18 mouse cellular contexts compared by ENCODE assay signal in the genomic region with DNA sequence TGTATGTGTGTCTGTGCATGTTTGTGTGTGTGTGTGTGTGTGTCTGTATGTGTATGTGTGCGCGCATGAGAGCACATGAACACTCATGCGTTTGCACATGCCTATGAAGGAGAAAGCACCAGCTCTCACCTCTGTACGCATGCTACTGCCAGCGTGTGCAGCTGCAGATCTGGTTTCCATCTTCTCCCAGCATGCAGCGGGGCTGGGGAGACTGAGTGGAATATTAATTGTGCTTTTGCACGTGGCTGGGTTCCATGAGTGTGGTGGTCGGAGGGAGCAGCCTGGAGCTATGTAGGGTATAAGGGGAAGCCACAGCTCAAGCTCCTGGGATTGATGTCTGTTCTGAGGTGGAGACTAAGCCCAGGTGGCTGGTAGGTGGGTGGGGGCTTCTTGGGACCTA. TPM values are rescaled to one million over a fixed set of nuclear protein-coding genes. Genes with fewer than 3 reads are reported as not detected.
DNase-seq lines count a peak whose midpoint lies in the region; ATAC-seq and TF ChIP-seq lines count a peak whose summit lies in the region.
"Had no signal": no experiment of that assay in that cellular context is flagged by ENCODE, and none has a peak within 500 bp of the region (broad histone marks: within the 10 kb centered on the region; RNA-seq: fewer than 3 reads in every experiment).

No protein-coding gene starts in this region.

- H3K4me1 ChIP-seq in midbrain, embryonic 13.5 days (replicated peaks), result peaks cover 5% of the 10 kb centered on the region; the same call in 1 of the 2 replicates
- H3K4me1 ChIP-seq in midbrain, embryonic 11.5 days (ENCODE audit: control insufficient read depth, insufficient read depth, low read length), result no peaks in the 10 kb centered on the region
- H3K4me1 ChIP-seq in forebrain, embryonic 15.5 days, result 0 out of 2 replicates have a peak, but pooled peaks cover 3% of the 10 kb centered on the region
- H3K4me1 ChIP-seq in hindbrain, embryonic 10.5 days (replicated peaks), result 0 out of 2 replicates have a peak, but pooled peaks cover 6% of the 10 kb centered on the region
- H3K4me1 ChIP-seq in hindbrain, postnatal 0 days (ENCODE audit: insufficient read depth, low read length), result no peaks in the 10 kb centered on the region

- intact Hi-C loops in gastrocnemius, adult 2 months (cut with DNase I), result no loop called here

- ATAC-seq in midbrain, embryonic 13.5 days, result peak; percentile 71
- no peak for ATAC-seq in midbrain, embryonic 11.5 days (ENCODE audit: low FRiP score)
- peak; percentile 74 for ATAC-seq in forebrain, embryonic 15.5 days (replicated peaks)
- ATAC-seq in hindbrain, postnatal 0 days, result 0 out of 2 replicates have a peak, but pooled peaks have one; percentile 53

- no peak overlapping the region for H3K9ac ChIP-seq in midbrain, embryonic 13.5 days (replicated peaks)
- H3K9ac ChIP-seq in midbrain, embryonic 11.5 days (ENCODE audit: low read length), result no peak overlapping the region
- no peak overlapping the region for H3K9ac ChIP-seq in forebrain, embryonic 15.5 days (replicated peaks)
- H3K9ac ChIP-seq in hindbrain, postnatal 0 days (replicated peaks; ENCODE audit: low read length), result no peak overlapping the region
- H3K9ac ChIP-seq: embryonic facial prominence, embryonic 12.5 days had no signal

- no peak for DNase-seq in midbrain, embryonic 11.5 days (ENCODE audit: low spot score, missing footprints)
- DNase-seq in hindbrain, embryonic 10.5 days (ENCODE audit: low spot score), result no peak
- DNase-seq in hindbrain, postnatal 0 days (ENCODE audit: low spot score), result no peak
- DNase-seq in gastrocnemius, adult 2 months, result no peak
- DNase-seq in kidney, adult 9 months, result no peak
- DNase-seq: cerebellum, adult 9-11 months; gastrocnemius, postnatal 36 days; kidney, adult 2 months; kidney, postnatal 25 days; left cerebral cortex, postnatal 4 days; lung, postnatal 14 days; right cerebral cortex, adult 18-20 months; thymus, postnatal 25 days had no signal

- H3K4me3 ChIP-seq in midbrain, embryonic 13.5 days (replicated peaks), result no peak overlapping the region
- no peak overlapping the region for H3K4me3 ChIP-seq in midbrain, embryonic 11.5 days (ENCODE audit: low read depth, low read length)
- H3K4me3 ChIP-seq in forebrain, embryonic 15.5 days, result no peak overlapping the region
- H3K4me3 ChIP-seq in hindbrain, embryonic 10.5 days, result no peak overlapping the region
- no peak overlapping the region for H3K4me3 ChIP-seq in hindbrain, postnatal 0 days (ENCODE audit: low read length)
- H3K4me3 ChIP-seq in gastrocnemius, adult 2 months, result no peak overlapping the region
- H3K4me3 ChIP-seq: embryonic facial prominence, embryonic 12.5 days; myocyte had no signal

- no peak for TF ChIP-seq CTCF in hindbrain, postnatal 0 days (IDR thresholded peaks at IDR 0.05; ENCODE audit: low read depth)
- no peak for TF ChIP-seq CTCF in gastrocnemius, adult 2 months (IDR thresholded peaks at IDR 0.05)

- H3K36me3 ChIP-seq in midbrain, embryonic 13.5 days, result no peaks in the 10 kb centered on the region
- no peaks in the 10 kb centered on the region for H3K36me3 ChIP-seq in midbrain, embryonic 11.5 days (ENCODE audit: control insufficient read depth, insufficient read depth, low read length)
- H3K36me3 ChIP-seq in forebrain, embryonic 15.5 days, result no peaks in the 10 kb centered on the region
- no peaks in the 10 kb centered on the region for H3K36me3 ChIP-seq in hindbrain, embryonic 10.5 days
- no peaks in the 10 kb centered on the region for H3K36me3 ChIP-seq in hindbrain, postnatal 0 days (ENCODE audit: insufficient read depth, low read length)
- H3K36me3 ChIP-seq: embryonic facial prominence, embryonic 12.5 days had no signal

- H3K27me3 ChIP-seq in midbrain, embryonic 13.5 days, result peaks cover 6% of the 10 kb centered on the region; the same call in 1 of the 2 replicates
- H3K27me3 ChIP-seq in midbrain, embryonic 11.5 days (ENCODE audit: control insufficient read depth, insufficient read depth, low read length), result no peaks in the 10 kb centered on the region; the same call in 1 of the 2 replicates
- H3K27me3 ChIP-seq in forebrain, embryonic 15.5 days, result no peaks in the 10 kb centered on the region; the same call in 1 of the 2 replicates
- peaks cover 12% of the 10 kb centered on the region for H3K27me3 ChIP-seq in hindbrain, embryonic 10.5 days (ENCODE audit: insufficient read depth, poor library complexity, severe bottlenecking)
- H3K27me3 ChIP-seq in hindbrain, postnatal 0 days (ENCODE audit: insufficient read depth, low read length), result no peaks in the 10 kb centered on the region

- H3K4me2 ChIP-seq in midbrain, embryonic 13.5 days (replicated peaks), result no peak overlapping the region
- H3K4me2 ChIP-seq in midbrain, embryonic 11.5 days, result no peak overlapping the region
- H3K4me2 ChIP-seq in forebrain, embryonic 15.5 days (replicated peaks), result no peak overlapping the region
- H3K4me2 ChIP-seq in hindbrain, postnatal 0 days (ENCODE audit: low read depth, low read length), result no peak overlapping the region
- H3K4me2 ChIP-seq: embryonic facial prominence, embryonic 12.5 days; liver, embryonic 11.5 days had no signal

- no peaks in the 10 kb centered on the region for H3K9me3 ChIP-seq in midbrain, embryonic 13.5 days
- H3K9me3 ChIP-seq in midbrain, embryonic 11.5 days (ENCODE audit: control insufficient read depth, low read length), result no peaks in the 10 kb centered on the region
- no peaks in the 10 kb centered on the region for H3K9me3 ChIP-seq in forebrain, embryonic 15.5 days
- H3K9me3 ChIP-seq in hindbrain, embryonic 10.5 days, result no peaks in the 10 kb centered on the region
- no peaks in the 10 kb centered on the region for H3K9me3 ChIP-seq in hindbrain, postnatal 0 days (ENCODE audit: low read length)
- H3K9me3 ChIP-seq: embryonic facial prominence, embryonic 12.5 days had no signal

- H3K27ac ChIP-seq in midbrain, embryonic 13.5 days, result no peak overlapping the region
- no peak overlapping the region for H3K27ac ChIP-seq in midbrain, embryonic 11.5 days (ENCODE audit: low read depth, low read length)
- no peak overlapping the region for H3K27ac ChIP-seq in forebrain, embryonic 15.5 days (replicated peaks)
- peak overlapping the region; percentile 46; the same call in 1 of the 2 replicates for H3K27ac ChIP-seq in hindbrain, embryonic 10.5 days
- H3K27ac ChIP-seq in hindbrain, postnatal 0 days, result no peak overlapping the region
- H3K27ac ChIP-seq in gastrocnemius, adult 2 months, result no peak overlapping the region
- H3K27ac ChIP-seq: embryonic facial prominence, embryonic 12.5 days had no signal

- 69% methylated on average over 8 of the region's 8 CpGs for WGBS in midbrain, embryonic 13.5 days
- WGBS in midbrain, embryonic 11.5 days, result 83% methylated on average over 8 of the region's 8 CpGs
- WGBS in forebrain, embryonic 15.5 days, result 71% methylated on average over 8 of the region's 8 CpGs
- 83% methylated on average over 8 of the region's 8 CpGs for WGBS in hindbrain, embryonic 10.5 days
- 53% methylated on average over 8 of the region's 8 CpGs for WGBS in hindbrain, postnatal 0 days

RNA-seq across cellular contexts. Expression of a gene that starts 6.3 kb away (rescaled TPM):
- 0.98 and 1.2 TPM in 2 replicates for polyA plus RNA-seq in midbrain, embryonic 13.5 days (2015; fragmentation: Nextera tagmentation; extraction: Ambion mirVana)
- polyA plus RNA-seq in midbrain, embryonic 11.5 days (2014; fragmentation: Nextera tagmentation; extraction: Ambion mirVana), result 2.0 and 2.1 TPM in 2 replicates
- 0.92 and 1.0 TPM in 2 replicates for polyA plus RNA-seq in forebrain, embryonic 15.5 days (2015; fragmentation: Nextera tagmentation; extraction: Ambion mirVana)
- polyA plus RNA-seq in hindbrain, embryonic 10.5 days (2016; fragmentation: Nextera tagmentation; extraction: Ambion mirVana), result 1.00 and 1.9 TPM in 2 replicates
- total RNA-seq in hindbrain, postnatal 0 days (2014; rRNA removed), result 3.4 and 3.5 TPM in 2 replicates
- 3.2 and 3.5 TPM in 2 replicates for polyA plus RNA-seq in hindbrain, postnatal 0 days (2015; fragmentation: Nextera tagmentation; extraction: Ambion mirVana)
- total RNA-seq in gastrocnemius, adult 2 months (2021), result 1 to 10 TPM; 2.2 to 6.6 TPM

RNA-seq across cellular contexts. Expression of a gene that starts 54.9 kb away (rescaled TPM):
- polyA plus RNA-seq in midbrain, embryonic 13.5 days (2015; fragmentation: Nextera tagmentation; extraction: Ambion mirVana), result 21.4 and 26.4 TPM in 2 replicates
- 19.2 and 23.7 TPM in 2 replicates for polyA plus RNA-seq in midbrain, embryonic 11.5 days (2014; fragmentation: Nextera tagmentation; extraction: Ambion mirVana)
- 27.6 and 28.2 TPM in 2 replicates for polyA plus RNA-seq in forebrain, embryonic 15.5 days (2015; fragmentation: Nextera tagmentation; extraction: Ambion mirVana)
- polyA plus RNA-seq in hindbrain, embryonic 10.5 days (2016; fragmentation: Nextera tagmentation; extraction: Ambion mirVana), result 36.3 and 39.4 TPM in 2 replicates
- 150 and 163 TPM in 2 replicates for total RNA-seq in hindbrain, postnatal 0 days (2014; rRNA removed)
- polyA plus RNA-seq in hindbrain, postnatal 0 days (2015; fragmentation: Nextera tagmentation; extraction: Ambion mirVana), result 40.7 and 41.2 TPM in 2 replicates
- 10 to 100 TPM; 33.7 to 37.5 TPM for total RNA-seq in gastrocnemius, adult 2 months (2021)
